Mouse (Mus musculus): Measurements from ENCODE around the gene Dusp8.

GRCm38 (mm10) chr7:142097776-142098175 is 2.1 kb upstream of the Dusp8 start:
- TF ChIP-seq CTCF (IDR thresholded peaks at IDR 0.05; ENCODE audit: extremely low read depth, insufficient read length, insufficient replicate concordance, low read depth, low read length) (peak; percentile 91), POLR2A (IDR thresholded peaks at IDR 0.05; ENCODE audit: low read depth, low read length) (no peak)

Measured in small intestine, adult 2 months (tissue).